Mouse (Mus musculus) midbrain, embryonic 15.5 days (tissue): ENCODE results near the gene Ifi211. TPM values are rescaled to one million over a fixed set of nuclear protein-coding genes. Genes with fewer than 3 reads are reported as not detected.
"Not testable (repeated sequence)": the region's sequence is repeated elsewhere in the genome, so short reads cannot be mapped to it uniquely, and the experiment has no call there.

Experiments used
- ATAC-seq: fragments of 200-750 bp; cut with Nextera tagmentation; replicated peaks from 2 replicates; pipeline ENCODE4 v1.8.0; 2017; ENCODE audit warnings: moderate TSS enrichment
- H3K27ac ChIP-seq: fragments of 300-500 bp; sonication (generic); 2 replicates; pipeline ENCODE4 v1.5.1; 2015; ENCODE audit warnings: mild to moderate bottlenecking, inconsistent platforms
- H3K27me3 ChIP-seq: fragments of 300-500 bp; sonication (generic); replicated peaks from 2 replicates; pipeline ENCODE4 v1.6.1; 2015; ENCODE audit warnings: inconsistent platforms
- H3K36me3 ChIP-seq: fragments of 300-500 bp; sonication (generic); replicated peaks from 2 replicates; pipeline ENCODE4 v1.6.1; 2015; ENCODE audit warnings: inconsistent platforms
- H3K4me1 ChIP-seq: fragments of 300-500 bp; sonication (generic); 2 replicates; pipeline ENCODE4 v1.6.1; 2015; ENCODE audit warnings: inconsistent platforms
- H3K4me2 ChIP-seq: fragments of 300-500 bp; sonication (generic); 2 replicates; pipeline ENCODE4 v1.6.1; 2015; ENCODE audit warnings: inconsistent platforms, mild to moderate bottlenecking, moderate library complexity
- H3K4me3 ChIP-seq: fragments of 300-500 bp; sonication (generic); 2 replicates; pipeline ENCODE4 v1.5.1; 2015; ENCODE audit warnings: mild to moderate bottlenecking, inconsistent platforms
- H3K9ac ChIP-seq: fragments of 300-500 bp; sonication (generic); 2 replicates; pipeline ENCODE4 v1.6.1; 2015; ENCODE audit warnings: mild to moderate bottlenecking, inconsistent platforms
- H3K9me3 ChIP-seq: fragments of 300-500 bp; sonication (generic); 2 replicates; pipeline ENCODE4 v1.6.1; 2016; ENCODE audit warnings: inconsistent platforms
- WGBS: fragments of 180-500 bp; shearing (Covaris S2); methylation state at CpG from one replicate; pipeline ENCODE4 v1.1.7; 2015; ENCODE audit warnings: mixed read lengths; 5-methylcytosine and 5-hydroxymethylcytosine counted together
- polyA plus RNA-seq: library from polyadenylated mRNA; unstranded; fragments of >200 nt; fragmentation: Nextera tagmentation; extraction: Ambion mirVana; gene quantifications from 2 replicates; pipeline ENCODE4 v1.2.1, GENCODE M21; 2015

Ifi211 gene
- polyA plus RNA-seq = 0.39 and 0.70 TPM in 2 replicates

DNA sequence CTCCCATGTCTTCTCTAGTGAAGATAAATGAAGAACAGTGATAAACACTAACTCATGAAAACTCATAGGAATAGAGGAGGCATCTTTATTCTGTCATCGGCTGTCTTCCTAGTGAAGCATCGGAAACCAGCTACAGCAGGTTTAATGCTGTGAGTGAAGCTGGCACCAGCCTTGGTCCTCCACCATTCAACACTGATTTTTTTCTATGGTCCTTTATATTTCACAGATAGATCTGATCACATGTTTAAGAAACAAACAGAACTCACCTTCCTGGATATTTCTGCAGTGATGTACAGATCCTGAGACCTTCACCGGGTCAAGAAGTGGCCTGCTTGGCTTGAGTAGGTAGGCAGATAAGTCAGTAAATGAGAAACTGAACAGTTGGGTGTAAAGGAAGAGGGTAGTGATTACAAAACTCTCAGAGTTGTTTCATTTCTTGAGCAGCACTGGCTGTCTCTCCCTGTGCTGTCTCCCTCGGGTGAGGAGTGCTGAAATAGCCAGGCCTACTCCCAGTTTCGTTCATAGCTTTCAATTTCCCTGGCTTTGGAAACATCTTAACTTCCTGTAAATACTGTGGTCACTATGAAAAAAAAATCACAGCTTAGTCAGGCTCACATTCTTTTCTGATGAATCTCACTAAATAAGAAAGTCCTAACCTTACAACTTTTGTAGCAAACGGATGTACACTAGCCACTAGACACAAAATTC is at the start of gene Ifi211:
TSS of gene Ifi211 (minus strand) at position 499 of the 708 bp plus-strand sequence.
- not testable (repeated sequence) for H3K36me3 ChIP-seq, H3K27ac ChIP-seq, H3K27me3 ChIP-seq, H3K9me3 ChIP-seq, H3K4me1 ChIP-seq, ATAC-seq, H3K4me3 ChIP-seq, H3K4me2 ChIP-seq, H3K9ac ChIP-seq
- 88% methylated on average over 6 of the region's 6 CpGs for WGBS

DNA sequence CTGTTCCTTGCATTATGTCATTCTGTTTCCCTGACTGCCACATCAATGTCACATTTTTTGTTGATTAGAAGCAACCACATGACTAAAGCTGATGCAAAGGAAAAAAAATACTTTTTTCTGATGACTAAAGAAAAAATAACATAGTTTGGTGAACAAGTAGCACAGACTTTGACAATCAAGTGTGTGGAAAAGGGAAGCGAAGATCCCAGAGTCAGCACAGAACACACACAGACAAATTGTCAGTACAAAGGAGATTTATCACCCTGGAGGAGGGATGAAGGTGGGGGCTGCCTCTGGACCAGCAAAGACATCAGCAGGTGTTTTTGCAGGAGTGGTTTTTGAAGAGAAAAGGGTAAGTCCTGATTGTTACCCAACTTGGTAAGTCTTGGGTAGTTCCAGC is 48.6 kb upstream of the Ifi211 start:
- H3K4me3 ChIP-seq, ATAC-seq, H3K36me3 ChIP-seq, H3K27me3 ChIP-seq, H3K9ac ChIP-seq, H3K4me2 ChIP-seq, H3K4me1 ChIP-seq, H3K27ac ChIP-seq, H3K9me3 ChIP-seq: not testable (repeated sequence)
- WGBS = 97% methylated on average over 1 of the region's 1 CpGs

DNA sequence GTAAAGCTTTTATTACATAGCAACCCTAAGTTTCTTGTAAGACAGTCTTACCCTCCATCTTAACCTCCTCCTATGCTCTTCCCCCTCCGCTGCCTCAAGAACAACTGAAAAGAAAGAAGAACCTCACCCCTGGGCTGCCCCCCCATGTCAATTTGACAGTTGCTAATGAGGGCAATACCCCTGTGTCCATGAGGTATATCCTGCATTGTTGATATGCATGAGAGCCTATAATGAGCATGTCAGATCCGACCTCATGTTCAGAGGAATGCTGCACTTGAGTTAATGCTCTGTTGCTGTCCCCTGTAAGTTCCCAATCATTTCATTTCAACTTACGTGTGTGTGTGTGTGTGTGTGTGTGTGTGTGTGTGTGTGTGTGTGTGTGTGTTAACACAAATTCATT is 47.2 kb upstream of the Ifi211 start:
- H3K9me3 ChIP-seq, ATAC-seq, H3K4me2 ChIP-seq, H3K4me1 ChIP-seq, H3K4me3 ChIP-seq, H3K36me3 ChIP-seq, H3K27ac ChIP-seq, H3K27me3 ChIP-seq, H3K9ac ChIP-seq: not testable (repeated sequence)
- WGBS = 50% methylated on average over 3 of the region's 3 CpGs

DNA sequence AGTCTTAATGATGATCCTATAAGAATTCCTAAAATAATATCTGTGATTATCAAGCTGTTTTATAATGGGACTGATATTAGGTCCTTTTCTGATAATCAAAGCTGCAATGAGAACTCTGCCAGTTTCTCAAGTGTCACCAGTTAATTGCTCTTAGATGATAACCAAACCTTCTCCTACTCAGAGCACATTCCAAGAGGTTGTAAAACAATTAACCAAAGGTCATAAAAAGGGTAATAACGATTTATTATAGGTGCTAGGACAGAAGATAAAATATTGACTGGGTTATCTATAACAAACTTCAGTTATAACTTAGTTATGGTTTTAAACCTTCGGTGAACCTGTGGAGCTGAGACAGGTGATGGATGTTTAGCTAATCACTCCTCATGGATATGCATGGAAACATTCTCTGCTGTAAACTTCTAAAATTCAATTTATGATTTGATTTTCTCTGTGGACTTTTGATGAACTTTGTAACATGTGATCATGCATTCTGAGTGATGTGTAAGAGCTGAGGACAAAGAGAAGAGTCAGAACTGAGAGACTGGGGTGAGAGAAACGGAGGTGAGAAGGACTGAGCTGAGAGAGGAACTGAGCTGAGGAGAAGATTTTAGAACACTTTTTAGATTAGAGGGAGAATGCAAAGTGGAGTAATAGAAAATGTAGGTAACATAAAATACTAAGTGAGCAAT is 43.1 kb upstream of the Ifi211 start:
- WGBS = 83% methylated on average over 3 of the region's 3 CpGs
- not testable (repeated sequence) for ATAC-seq, H3K9ac ChIP-seq, H3K27me3 ChIP-seq, H3K4me1 ChIP-seq, H3K27ac ChIP-seq, H3K36me3 ChIP-seq, H3K4me2 ChIP-seq, H3K9me3 ChIP-seq, H3K4me3 ChIP-seq

DNA sequence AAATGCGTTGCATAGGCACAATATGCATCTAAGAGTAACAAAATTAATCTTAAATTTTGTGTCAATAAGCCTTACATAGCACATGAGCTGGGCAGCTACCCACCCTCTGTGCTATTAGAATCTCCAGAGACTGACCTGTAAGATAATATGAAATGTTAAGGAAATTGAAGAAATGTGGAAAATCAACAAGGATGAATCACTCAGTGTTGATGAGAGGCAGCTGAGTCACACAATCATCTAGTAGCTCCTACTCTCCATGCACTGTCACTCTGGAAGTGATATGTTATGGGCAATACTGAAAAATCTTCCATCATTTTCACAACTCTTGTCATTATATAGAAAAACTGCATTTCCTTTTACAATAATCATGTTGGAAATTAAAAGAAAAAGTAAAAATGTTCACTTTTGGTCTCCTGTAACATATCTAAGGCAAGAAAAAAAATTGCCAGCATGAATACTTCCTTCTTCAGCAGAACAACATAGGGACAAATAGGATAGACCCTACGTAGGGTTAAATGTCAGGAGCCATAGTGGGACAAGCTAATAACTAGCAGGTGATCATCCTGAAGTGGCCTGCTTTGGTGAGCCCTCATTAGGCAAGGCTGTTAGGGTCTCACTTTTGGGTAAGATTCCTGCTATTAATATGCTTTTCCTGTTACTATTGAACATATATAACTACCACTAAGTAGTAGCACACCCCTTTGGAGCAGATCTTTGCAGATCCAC is 42.4 kb upstream of the Ifi211 start:
- Histone ChIP-seq H3K27me3 (no peaks in the 10 kb centered on the region), H3K4me3 (no peak overlapping the region), H3K9ac (no peak overlapping the region), H3K36me3 (no peaks in the 10 kb centered on the region), H3K4me2 (no peak overlapping the region), H3K4me1 (no peaks in the 10 kb centered on the region), H3K27ac (no peak overlapping the region), H3K9me3 (no peaks in the 10 kb centered on the region)
- no peak for ATAC-seq
- 91% methylated on average over 2 of the region's 2 CpGs for WGBS

DNA sequence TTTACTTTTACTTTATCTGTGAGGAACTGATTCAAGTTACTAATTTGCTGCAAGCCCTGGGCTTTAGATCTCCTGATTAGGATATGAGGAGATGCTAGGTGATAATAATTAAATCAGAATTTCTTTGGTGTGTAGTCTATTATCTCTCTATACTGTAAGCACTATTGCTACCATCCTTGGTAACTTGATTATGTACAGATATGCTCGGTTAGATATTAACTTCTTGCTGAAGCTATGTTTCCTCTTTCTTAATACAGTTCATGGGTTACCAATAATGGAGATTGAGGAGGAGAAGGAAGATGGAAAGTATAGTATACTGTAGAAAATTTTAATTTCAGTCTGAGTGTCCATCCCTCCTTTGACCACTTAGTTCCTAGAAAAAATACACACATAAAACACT is 40.7 kb upstream of the Ifi211 start:
- WGBS = 88% methylated on average over 1 of the region's 1 CpGs

DNA sequence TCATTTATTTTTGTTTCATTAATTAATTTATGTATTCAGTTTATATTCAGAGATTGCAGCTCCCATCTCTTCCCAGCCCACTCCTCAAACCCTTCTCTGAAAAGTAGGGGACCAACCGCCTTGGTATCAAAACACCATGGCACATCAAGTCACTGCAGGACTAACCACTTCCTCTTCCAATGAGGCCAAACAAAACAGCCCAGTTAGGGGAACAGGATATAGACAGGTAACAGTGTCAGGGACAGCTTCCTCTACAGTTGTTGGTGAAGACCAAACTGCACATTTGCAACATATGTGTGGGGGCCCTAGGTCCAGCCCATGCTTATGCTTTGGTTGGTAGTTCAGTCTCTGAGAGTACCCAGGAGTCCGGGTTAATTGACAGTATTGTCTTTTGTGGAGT is 36.2 kb upstream of the Ifi211 start:
- WGBS = 88% methylated on average over 2 of the region's 2 CpGs
- H3K4me3 ChIP-seq = not testable (repeated sequence)

More for the DNA sequence above, 40.7 kb upstream of the Ifi211 start:
- no peak overlapping the region for H3K9ac ChIP-seq
- H3K27me3 ChIP-seq = no peaks in the 10 kb centered on the region
- no peak overlapping the region for H3K4me2 ChIP-seq
- H3K9me3 ChIP-seq = no peaks in the 10 kb centered on the region
- ATAC-seq = no peak
- no peaks in the 10 kb centered on the region for H3K36me3 ChIP-seq
- H3K4me3 ChIP-seq = no peak overlapping the region
- H3K27ac ChIP-seq = no peak overlapping the region
- H3K4me1 ChIP-seq = no peaks in the 10 kb centered on the region

DNA sequence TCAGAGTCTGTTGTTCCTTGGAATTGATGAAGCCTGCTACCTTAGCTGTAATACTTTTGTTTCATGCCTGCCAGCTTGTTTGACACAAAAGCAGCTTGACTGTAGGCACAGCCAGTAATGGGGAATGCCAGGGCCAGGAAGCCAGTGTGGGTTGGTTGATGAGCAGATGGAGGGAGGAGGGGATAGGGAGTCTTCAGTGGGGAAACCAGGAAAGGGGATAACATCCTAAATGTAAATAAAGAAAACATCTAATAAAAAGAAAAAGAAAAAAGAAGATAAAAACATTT is 29.9 kb upstream of the Ifi211 start:
- not testable (repeated sequence) for H3K4me1 ChIP-seq, H3K9me3 ChIP-seq, H3K36me3 ChIP-seq, H3K4me3 ChIP-seq, H3K4me2 ChIP-seq, ATAC-seq, H3K27ac ChIP-seq, H3K27me3 ChIP-seq, H3K9ac ChIP-seq

More for the DNA sequence above, 36.2 kb upstream of the Ifi211 start:
- not testable (repeated sequence) for H3K27ac ChIP-seq, H3K4me1 ChIP-seq, H3K36me3 ChIP-seq, H3K27me3 ChIP-seq, H3K9me3 ChIP-seq, H3K4me2 ChIP-seq, ATAC-seq, H3K9ac ChIP-seq

DNA sequence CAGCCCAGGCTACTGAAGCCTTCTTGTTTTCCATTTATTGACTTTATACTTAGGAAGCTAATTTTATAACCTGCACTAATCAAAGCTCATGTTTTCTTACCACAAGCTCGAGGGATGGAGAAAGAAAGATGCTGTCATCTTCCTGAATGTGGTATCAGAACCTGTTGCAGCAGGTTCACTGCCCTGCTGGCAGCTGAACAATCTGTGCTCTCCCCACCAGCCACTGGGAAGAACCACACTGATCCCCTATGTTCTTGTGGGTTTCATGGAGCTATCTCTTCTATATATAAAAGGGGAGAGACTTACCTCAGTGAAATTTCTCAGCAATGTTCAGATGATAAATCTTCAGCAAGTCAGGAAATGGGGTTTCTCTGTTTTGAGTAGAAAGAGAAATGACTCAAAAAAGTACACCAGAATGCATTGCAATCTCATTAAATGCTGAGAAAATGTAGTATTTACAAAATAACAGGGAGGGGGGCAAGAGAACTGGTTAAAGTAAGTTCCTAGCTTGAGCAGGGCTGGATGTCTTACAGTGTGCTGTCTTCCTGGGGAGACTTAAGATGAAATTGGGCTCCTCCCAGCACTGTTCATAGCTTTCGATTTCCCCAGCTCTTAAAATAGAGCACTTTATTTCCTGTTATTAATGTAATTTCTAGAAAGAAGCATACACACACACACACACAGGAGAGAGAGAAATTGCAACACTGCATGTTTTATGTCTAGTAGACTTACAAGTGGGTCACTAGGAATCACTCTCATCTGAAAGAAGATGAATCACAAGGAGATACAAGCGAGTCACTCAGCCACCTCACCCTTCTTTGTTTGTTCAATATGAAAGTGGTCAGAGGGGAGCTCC is 29.3 kb upstream of the Ifi211 start, which contains the start of the genes Mndal and Ifi203:
TSS of gene Mndal (minus strand) at position 568 of the 856 bp plus-strand sequence.
TSS of gene Ifi203 (minus strand) at position 749 of the 856 bp plus-strand sequence.
- not testable (repeated sequence) for H3K9me3 ChIP-seq, H3K4me3 ChIP-seq, H3K9ac ChIP-seq, H3K36me3 ChIP-seq, H3K27me3 ChIP-seq, H3K4me2 ChIP-seq, ATAC-seq, H3K27ac ChIP-seq, H3K4me1 ChIP-seq
- 68% methylated on average over 3 of the region's 3 CpGs for WGBS

DNA sequence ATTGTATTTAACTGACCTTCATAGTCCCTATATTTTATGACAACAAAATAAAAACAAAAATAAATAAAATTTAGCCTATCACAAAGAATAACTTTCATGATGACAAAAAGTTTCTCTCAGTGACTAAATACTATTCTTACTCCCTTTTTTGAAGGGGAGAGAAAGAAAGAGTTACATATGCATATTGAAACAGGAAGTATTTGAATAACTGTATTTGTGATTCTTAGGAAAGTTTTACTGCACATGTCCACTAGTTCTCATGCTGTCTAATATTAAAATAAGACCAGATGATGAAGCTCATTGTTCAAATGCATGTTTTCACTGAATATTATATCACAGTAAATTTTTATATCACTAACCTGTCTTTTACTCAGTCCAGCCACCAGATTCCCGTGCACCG is 28.7 kb upstream of the Ifi211 start:
- not testable (repeated sequence) for H3K27me3 ChIP-seq, H3K9ac ChIP-seq, H3K4me1 ChIP-seq, H3K36me3 ChIP-seq, H3K27ac ChIP-seq, ATAC-seq, H3K4me2 ChIP-seq, H3K4me3 ChIP-seq, H3K9me3 ChIP-seq
- 94% methylated on average over 2 of the region's 2 CpGs for WGBS

DNA sequence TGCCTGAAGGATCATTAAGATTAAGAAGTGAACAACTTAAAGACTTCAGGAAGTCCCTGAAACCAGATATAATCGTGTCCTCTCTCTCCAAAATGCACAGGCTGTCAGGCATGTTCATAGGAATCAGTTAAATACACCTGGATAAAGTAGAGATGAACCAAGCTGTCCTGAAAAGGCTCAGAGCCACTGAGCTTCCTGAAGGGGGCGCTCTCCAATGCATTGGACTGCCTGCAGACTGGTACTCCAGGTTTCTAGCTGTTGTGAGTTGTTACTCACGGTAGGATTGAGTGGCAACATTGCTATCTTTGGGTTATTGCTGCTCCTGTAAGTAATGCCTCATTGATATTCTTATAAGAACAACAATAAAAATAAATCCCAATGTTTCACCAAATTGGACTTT is 6.4 kb upstream of the Ifi211 start:
- not testable (repeated sequence) for H3K36me3 ChIP-seq, H3K27me3 ChIP-seq, H3K4me1 ChIP-seq, H3K9me3 ChIP-seq, H3K27ac ChIP-seq, H3K4me3 ChIP-seq, H3K9ac ChIP-seq, ATAC-seq, H3K4me2 ChIP-seq
- 57% methylated on average over 3 of the region's 3 CpGs for WGBS

DNA sequence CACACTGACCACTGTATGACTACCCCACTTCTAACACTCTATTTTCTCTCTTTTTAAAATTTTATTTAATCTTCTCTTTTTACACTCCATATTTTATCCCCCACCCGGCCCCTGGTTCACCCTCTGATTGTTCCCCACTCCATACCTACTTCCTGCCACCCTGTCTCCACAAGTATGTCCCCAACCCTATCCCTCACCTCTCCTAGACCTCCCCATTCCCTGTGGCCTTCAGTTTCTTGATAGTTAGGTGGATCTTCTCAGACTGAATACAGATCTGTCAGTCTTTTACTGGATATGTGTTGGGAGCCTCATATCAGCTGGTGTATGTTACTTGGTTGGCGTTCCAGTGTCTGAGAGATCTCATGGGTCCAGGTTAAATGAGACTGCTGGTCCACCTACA is 1.7 kb upstream of the Ifi211 start:
- no peaks in the 10 kb centered on the region for H3K4me1 ChIP-seq
- H3K9me3 ChIP-seq = no peaks in the 10 kb centered on the region
- H3K4me3 ChIP-seq = no peak overlapping the region
- H3K27me3 ChIP-seq = no peaks in the 10 kb centered on the region
- no peak overlapping the region for H3K4me2 ChIP-seq
- no peak for ATAC-seq
- 87% methylated on average over 2 of the region's 2 CpGs for WGBS
- no peak overlapping the region for H3K27ac ChIP-seq
- H3K36me3 ChIP-seq = no peaks in the 10 kb centered on the region
- H3K9ac ChIP-seq = no peak overlapping the region
